Mouse (Mus musculus) heart, postnatal 25 days (tissue): ENCODE results near the gene Cenpp. TPM values are rescaled to one million over a fixed set of nuclear protein-coding genes. Genes with fewer than 3 reads are reported as not detected.
"Not testable (repeated sequence)": the region's sequence is repeated elsewhere in the genome, so short reads cannot be mapped to it uniquely, and the experiment has no call there.

Source experiments
- DNase-seq: peaks from one replicate; pipeline ENCODE4 v3.0.0; 2022; ENCODE audit warnings: low spot score
- intact Hi-C: fragments of 180-260 bp; cut with DNase I; formaldehyde crosslinking; loops from one replicate; pipeline ENCODE4 v1.15.1; 2025
- total RNA-seq, 2 experiments: library from RNA; stranded (reverse); gene quantifications; 2 replicates each; pipeline ENCODE4 v1.2.3; 2021

The Cenpp gene
- total RNA-seq, 2 experiments from 2014 or later = 1.8 to 2.4 TPM

GRCm38 (mm10) chr13:49617021-49617420, 35.6 kb downstream of the Cenpp start:
- DNase-seq = no peak
- intact Hi-C loops = no loop called here

DNA sequence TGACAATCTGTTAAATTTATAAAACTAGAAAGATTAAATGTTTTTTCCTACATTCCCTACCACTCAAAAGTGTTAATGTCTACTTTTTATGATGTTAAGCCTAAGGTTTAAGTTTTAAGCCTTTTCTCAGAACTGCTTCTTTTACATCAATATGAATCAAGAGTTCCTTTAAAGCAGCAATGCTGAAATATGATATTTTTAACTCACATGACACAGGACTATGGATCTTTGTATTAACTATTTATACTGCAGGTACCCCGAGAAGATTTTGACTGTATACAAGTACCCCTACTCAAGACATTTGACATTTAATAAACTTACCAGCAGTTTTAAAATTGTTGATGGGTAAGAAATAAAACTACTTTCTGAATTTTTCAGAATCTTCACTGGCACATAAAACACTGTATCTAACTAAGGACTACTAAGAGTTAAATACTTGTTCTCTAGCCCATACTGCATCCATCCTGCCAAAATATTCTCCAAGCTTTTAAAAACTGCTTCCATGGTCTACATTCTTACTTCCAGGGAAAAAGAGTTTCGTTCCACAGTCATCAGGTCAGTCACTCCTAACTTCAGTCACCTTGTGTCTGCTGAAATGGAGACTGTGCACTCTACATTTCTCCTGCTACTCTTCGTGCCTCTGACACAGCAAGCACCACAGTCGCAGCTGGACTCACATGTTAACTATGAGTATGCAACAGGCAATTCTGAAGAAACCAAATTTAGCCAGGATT, 43.8 kb downstream of the Cenpp start:
- intact Hi-C loops = no loop called here
- DNase-seq = no peak

DNA sequence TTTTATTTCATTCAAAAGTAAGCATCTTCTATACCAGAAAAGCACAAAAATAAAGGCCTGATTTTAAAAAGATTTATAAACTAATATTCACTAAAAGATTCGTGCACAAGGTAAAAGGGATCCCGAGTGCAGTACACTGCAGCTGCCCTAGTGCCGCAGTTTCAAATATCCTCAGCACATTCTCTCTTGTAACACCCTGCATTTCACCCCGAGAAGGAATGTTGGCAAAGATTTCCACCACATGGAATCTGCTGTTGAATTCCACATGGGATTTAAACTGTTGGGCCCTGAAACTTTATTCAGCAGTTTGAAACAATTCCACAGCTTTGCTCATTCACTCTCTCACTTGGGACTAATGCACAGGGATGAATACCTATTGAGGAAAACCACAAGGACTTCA, 44.9 kb downstream of the Cenpp start, which contains the start of gene Ogn:
Ogn (plus strand) TSS at position 333 of the 400 bp plus-strand sequence.
- intact Hi-C loops = no loop called here
- peak; percentile 31 for DNase-seq

GRCm38 (mm10) chr13:49603603-49604002, 49.0 kb downstream of the Cenpp start:
- intact Hi-C loops = no loop called here
- no peak for DNase-seq

GRCm38 (mm10) chr13:49602541-49602940, 50.0 kb downstream of the Cenpp start:
- DNase-seq, intact Hi-C loops: not testable (repeated sequence)

DNA sequence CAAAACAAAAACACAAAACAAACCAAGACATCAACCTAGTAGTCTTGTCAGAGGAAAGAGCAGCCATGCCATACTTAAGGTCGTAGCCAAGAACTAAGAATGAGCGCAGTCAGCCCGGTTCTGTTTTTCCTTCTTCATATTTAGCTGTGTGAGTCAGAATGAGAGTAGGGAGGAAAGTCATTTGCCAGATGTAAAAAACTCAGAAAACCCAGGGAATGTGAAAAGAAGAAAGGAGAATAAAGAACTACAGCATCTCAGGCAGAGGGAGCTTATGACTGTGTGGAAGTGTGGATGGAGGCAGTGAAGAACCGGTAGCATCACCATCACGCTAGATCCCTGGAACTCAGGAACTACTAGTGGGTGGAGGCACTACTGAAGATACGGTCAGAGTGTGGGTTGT, 66.5 kb downstream of the Cenpp start:
- intact Hi-C loops = no loop called here
- no peak for DNase-seq

GRCm38 (mm10) chr13:49584307-49585005, 68.1 kb downstream of the Cenpp start:
- DNase-seq = no peak
- intact Hi-C loops = no loop called here

DNA sequence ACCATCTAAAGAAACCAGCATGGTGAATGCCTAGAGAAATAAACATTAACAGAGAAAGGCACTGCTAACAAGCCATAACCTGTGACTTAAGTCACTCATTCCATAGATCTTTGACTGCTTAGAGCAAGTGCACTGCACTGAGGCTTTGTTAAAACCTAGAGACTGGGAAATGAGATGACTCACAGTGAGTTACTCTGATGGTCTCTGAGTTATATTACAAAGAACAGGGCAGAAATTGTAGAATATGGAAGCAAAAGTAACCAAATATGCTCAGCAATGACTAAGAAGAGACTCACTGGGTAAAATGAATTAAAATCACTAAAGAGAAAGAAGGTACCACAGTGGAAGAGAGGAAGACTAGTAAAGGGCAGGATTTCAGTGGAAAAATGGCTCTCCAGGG, 68.7 kb downstream of the Cenpp start:
- no peak for DNase-seq
- intact Hi-C loops = no loop called here

- DNase-seq = no peak
- intact Hi-C loops = loop anchor here (2.0 kb wide), 1 partner anchor 21 kb away; no protein-coding TSS in a partner anchor
Observed at GRCm38 (mm10) chr13:49581541-49582530, 70.7 kb downstream of the Cenpp start, which contains the start of gene Omd. TSS of gene Omd (plus strand) at chr13:49582462.

DNA sequence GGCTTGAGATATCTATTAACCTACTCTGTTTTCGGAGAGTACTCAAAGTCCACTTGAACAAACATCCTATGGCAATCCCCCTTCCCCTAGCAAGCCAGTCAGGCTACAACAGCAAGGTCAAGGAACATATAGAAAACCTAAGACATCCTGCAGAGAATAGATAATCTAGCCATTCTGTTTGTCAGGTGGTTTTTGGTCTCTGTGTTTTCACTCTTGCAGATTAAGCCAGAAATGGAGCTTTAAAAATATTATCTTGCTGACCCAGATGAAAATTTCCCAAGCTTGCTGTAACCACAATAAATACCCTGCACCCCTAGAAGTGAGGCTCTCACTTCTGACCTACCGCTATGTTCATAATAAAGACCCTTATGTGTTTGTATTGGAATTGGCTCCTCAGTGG, 81.2 kb downstream of the Cenpp start:
- no peak for DNase-seq
- intact Hi-C loops = no loop called here

- DNase-seq = no peak
- intact Hi-C loops = no loop called here
Observed at GRCm38 (mm10) chr13:49570371-49570770, 82.2 kb downstream of the Cenpp start.

DNA sequence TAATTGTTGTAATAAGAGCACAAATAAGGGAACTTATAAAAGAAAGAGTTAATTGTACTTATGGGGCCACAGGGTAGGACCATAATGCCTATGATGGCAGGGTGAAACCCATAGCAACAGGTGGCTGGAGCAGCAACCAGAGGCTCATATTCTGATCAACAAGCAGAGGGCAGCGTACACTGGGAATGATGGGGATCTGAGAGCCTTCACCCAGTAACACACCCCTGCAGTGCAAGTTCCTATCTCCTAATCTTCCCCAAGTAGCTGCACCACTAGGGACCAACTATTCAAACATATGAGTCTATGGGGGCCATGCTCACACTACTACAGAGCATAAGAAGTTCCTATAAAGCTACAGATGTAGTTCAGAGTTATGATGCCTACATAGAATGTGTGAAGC, 88.2 kb downstream of the Cenpp start:
- intact Hi-C loops = loop anchor here (5.0 kb wide), 2 partner anchors 78 to 117 kb away; no protein-coding TSS in a partner anchor
- no peak for DNase-seq

DNA sequence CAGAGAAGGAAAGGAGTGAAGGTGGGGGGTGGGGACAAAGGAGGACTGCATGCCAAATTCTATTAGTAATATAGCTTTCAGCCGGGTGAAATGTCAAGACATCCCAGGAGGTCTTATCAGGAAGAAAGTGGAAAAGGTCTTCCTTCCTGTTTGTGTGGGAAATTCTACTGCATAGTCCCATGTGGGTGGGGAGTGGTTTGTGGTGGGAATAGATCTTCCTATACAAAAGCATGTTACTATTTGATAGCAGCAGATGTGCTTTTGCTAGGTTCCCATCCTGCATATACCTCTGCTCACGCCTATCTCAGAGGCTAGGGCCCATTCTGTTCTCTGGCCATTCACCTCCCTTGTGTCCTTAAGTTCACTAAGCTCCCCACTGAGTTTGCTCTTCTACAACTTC, 91.7 kb downstream of the Cenpp start:
- no peak for DNase-seq
- intact Hi-C loops = loop anchor here (2.0 to 5.0 kb wide), 3 partner anchors 20 to 114 kb away; no protein-coding TSS in a partner anchor

DNA sequence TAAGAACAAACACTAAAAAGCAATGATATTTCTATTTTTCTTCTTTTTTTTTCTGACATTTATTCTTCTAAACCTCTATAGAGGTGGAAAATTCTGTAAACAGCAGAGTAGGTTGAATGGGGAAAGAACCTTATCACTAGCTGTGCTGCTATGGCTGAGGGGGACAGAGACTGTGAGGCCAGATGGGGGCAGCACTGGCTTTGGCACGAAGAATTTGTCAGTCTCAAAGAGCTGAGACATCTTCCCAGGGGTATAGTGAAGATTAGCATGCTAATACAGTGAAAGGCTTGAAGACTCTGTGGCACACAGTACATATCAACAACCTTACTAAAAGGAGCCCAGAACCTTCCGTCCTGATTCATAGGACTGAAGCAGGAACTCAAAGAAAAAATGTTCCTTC, 93.4 kb downstream of the Cenpp start:
- intact Hi-C loops = no loop called here
- DNase-seq = no peak

DNA sequence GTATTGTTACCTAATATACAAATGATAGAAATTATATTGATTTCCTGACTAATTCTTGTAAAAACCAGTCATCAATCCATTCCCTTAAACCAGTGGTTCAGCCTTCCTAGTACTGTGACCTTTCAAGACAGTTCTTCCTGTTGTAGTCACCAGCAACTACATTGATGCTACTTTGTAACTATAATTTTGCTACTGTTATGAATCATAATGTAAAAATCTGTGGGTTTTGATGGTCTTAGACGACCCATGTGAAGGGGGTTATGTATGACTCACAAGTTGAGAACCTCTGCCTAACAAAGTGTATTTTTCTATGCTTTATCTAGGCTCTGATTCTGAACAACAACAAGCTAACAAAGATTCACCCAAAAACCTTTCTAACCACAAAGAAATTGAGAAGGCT, 95.7 kb downstream of the Cenpp start:
- intact Hi-C loops = no loop called here
- DNase-seq = no peak

- intact Hi-C loops = no loop called here
Observed at GRCm38 (mm10) chr13:49556203-49556602, 96.4 kb downstream of the Cenpp start.

GRCm38 (mm10) chr13:49554519-49554918, 98.1 kb downstream of the Cenpp start:
- DNase-seq = no peak
- intact Hi-C loops = no loop called here

More at GRCm38 (mm10) chr13:49556203-49556602, 96.4 kb downstream of the Cenpp start:
- peak; percentile 14 for DNase-seq

- no peak for DNase-seq
- intact Hi-C loops = loop anchor here (5.0 kb wide), 1 partner anchor 77 kb away; no protein-coding TSS in a partner anchor
Observed at GRCm38 (mm10) chr13:49549616-49550015, 103.0 kb downstream of the Cenpp start.

- intact Hi-C loops = loop anchor here (5.0 kb wide), 1 partner anchor 75 kb away; no protein-coding TSS in a partner anchor
- no peak for DNase-seq
Observed at GRCm38 (mm10) chr13:49547563-49548150, 104.9 kb downstream of the Cenpp start.
